Mouse (Mus musculus) ES-Bruce4 (cell line): ENCODE data around the gene Smad3.

Source experiments
- CTCF ChIP-seq: IDR thresholded peaks from one replicate; pipeline ENCODE4 v1.8.1; 2011; ENCODE audit warnings: low read depth, low read length
- EP300 ChIP-seq: IDR thresholded peaks from 2 replicates; pipeline ENCODE4 v1.6.1; 2011; ENCODE audit warnings: low read depth, low read length; ENCODE audit not compliant: insufficient read depth
- POLR2A ChIP-seq: IDR thresholded peaks from one replicate; pipeline ENCODE4 v1.8.1; 2011; ENCODE audit warnings: low read length; ENCODE audit not compliant: insufficient read depth

- no peak for TF ChIP-seq CTCF
- TF ChIP-seq EP300 = no peak
- TF ChIP-seq POLR2A = no peak
Observed at GRCm38 (mm10) chr9:63754556-63755510, 3.0 kb downstream of the Smad3 start.
